Mouse (Mus musculus): ENCODE results near the gene Elavl2. TPM values are rescaled to one million over a fixed set of nuclear protein-coding genes. Genes with fewer than 3 reads are reported as not detected.

Elavl2 gene
- polyA plus RNA-seq, 1 experiment from 2014 or later = 0.33 TPM

DNA sequence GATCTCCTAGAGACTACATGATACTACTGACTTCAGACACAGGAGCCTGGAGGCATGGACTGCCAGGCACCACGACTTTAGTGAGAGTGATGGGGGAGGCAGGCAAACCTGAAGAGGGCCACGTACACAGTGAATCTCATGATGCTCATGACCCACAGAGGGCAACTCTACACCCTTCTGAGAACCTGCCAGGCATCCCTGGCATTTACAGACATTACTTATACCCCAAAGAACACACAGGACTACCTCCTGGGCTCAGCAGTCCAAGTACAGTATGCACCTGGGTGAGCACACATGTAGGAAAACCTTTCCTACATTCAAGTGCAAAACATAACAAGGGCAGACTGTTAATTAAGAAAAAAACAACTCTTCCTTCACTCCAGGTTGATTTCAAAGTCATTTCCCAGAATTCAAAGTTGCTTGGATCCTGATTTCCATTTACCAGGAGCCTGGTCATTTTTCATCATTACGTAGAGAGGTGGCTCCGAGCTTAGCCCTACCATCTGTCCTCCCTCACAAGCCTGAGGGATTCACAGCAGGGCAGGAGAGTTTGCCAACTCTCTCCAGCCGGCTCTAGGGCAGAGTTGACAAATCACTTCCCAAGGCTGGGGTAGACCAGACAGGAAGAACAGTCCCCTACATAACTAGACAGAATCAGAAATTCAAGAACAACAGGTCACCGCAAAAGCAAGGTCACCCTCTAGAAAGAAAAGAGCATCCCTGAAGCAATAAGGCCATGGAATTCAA lies 161.7 kb downstream of the Elavl2 start:
- Histone ChIP-seq H3K36me3 (no peaks in the 10 kb centered on the region), H3K4me1 (no peaks in the 10 kb centered on the region), H3K4me3 (no peak overlapping the region), H3K27me3 (replicated peaks) (no peaks in the 10 kb centered on the region), H3K27ac (no peak overlapping the region), H3K4me2 (no peak overlapping the region), H3K9ac (no peak overlapping the region), H3K9me3 (replicated peaks) (no peaks in the 10 kb centered on the region)
- WGBS (ENCODE audit: insufficient replicate concordance) = 63% methylated on average over 6 of the region's 6 CpGs
- no peak for ATAC-seq

DNA sequence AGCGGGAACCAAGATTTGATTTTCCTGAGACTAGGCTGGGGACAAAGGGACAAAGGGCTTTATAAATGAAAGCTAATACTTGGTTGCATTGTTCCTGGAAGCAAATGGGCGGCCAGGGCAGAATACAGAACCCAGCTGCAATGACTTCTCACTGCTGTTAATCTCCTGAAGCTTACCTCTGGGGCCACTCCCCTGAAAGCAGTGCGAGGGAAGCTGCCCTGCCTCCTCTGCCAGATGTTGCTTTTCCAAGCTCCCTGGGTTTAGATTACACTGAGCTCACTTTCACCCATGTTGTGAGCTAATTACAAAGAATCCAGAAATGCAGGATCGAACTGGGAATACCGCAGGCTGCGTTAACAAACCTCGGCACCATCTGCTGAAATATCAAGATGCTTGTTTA lies 163.6 kb downstream of the Elavl2 start:
- no peak overlapping the region for H3K27ac ChIP-seq
- WGBS (ENCODE audit: insufficient replicate concordance) = 53% methylated on average over 7 of the region's 7 CpGs
- no peaks in the 10 kb centered on the region for H3K9me3 ChIP-seq (replicated peaks)
- H3K27me3 ChIP-seq (replicated peaks) = no peaks in the 10 kb centered on the region
- no peak overlapping the region for H3K4me2 ChIP-seq
- H3K4me1 ChIP-seq = no peaks in the 10 kb centered on the region
- ATAC-seq = no peak
- H3K9ac ChIP-seq = no peak overlapping the region
- no peak overlapping the region for H3K4me3 ChIP-seq
- H3K36me3 ChIP-seq = no peaks in the 10 kb centered on the region

DNA sequence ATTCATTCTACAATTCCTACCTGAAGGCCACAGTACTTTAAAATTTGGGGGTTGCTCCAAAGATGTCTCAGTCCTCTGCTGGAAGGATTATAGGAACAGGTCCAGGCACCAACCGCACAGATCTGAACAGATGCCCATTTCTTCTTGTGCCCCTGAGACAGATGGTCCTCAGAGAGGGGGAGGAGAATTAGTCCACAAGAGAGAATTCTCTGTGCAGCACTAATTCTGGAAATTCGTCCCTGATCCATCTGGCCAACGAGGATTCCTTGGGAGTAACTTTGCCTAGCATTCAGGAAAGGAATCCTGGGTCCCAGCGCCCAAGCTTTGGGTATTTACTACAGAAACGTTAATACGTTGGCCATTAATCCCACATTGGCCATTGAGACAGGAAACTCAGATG lies 165.6 kb downstream of the Elavl2 start:
- no peaks in the 10 kb centered on the region for H3K36me3 ChIP-seq
- H3K4me3 ChIP-seq = no peak overlapping the region
- WGBS (ENCODE audit: insufficient replicate concordance) = 71% methylated on average over 6 of the region's 6 CpGs
- H3K27ac ChIP-seq = no peak overlapping the region
- no peak overlapping the region for H3K9ac ChIP-seq
- H3K9me3 ChIP-seq (replicated peaks) = no peaks in the 10 kb centered on the region
- no peak for ATAC-seq
- H3K4me1 ChIP-seq = no peaks in the 10 kb centered on the region
- no peaks in the 10 kb centered on the region for H3K27me3 ChIP-seq (replicated peaks)
- H3K4me2 ChIP-seq = no peak overlapping the region

DNA sequence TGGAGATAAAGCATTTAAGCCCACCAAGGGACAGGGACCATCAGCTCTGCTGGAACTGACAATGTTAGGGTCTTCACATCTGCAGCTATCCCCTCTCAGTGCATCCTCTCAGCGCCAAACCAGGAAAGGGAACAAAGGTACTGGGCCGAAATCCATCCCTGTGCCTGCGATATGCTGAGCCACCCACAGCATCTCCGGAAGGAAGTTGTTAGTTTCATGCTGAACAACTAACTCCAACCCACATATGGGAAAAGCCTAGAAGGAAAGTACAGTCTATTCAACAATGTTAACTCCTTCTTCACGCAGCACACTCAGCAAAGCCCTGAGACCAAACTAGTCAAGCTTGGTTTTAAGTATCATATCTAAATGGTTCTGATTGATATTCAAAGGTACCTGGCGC lies 167.0 kb downstream of the Elavl2 start:
- Histone ChIP-seq H3K27ac (no peak overlapping the region), H3K9ac (no peak overlapping the region), H3K36me3 (no peaks in the 10 kb centered on the region), H3K4me2 (no peak overlapping the region), H3K4me1 (no peaks in the 10 kb centered on the region), H3K27me3 (replicated peaks) (no peaks in the 10 kb centered on the region), H3K9me3 (replicated peaks) (no peaks in the 10 kb centered on the region), H3K4me3 (no peak overlapping the region)
- no peak for ATAC-seq
- 69% methylated on average over 6 of the region's 6 CpGs for WGBS (ENCODE audit: insufficient replicate concordance)

- H3K27ac ChIP-seq = no peak overlapping the region
- 64% methylated on average over 1 of the region's 1 CpGs for WGBS (ENCODE audit: insufficient replicate concordance)
- no peak for ATAC-seq
- no peaks in the 10 kb centered on the region for H3K4me1 ChIP-seq
- no peak overlapping the region for H3K4me2 ChIP-seq
- no peak overlapping the region for H3K9ac ChIP-seq
- H3K27me3 ChIP-seq (replicated peaks) = no peaks in the 10 kb centered on the region
- H3K36me3 ChIP-seq = no peaks in the 10 kb centered on the region
- no peak overlapping the region for H3K4me3 ChIP-seq
- no peaks in the 10 kb centered on the region for H3K9me3 ChIP-seq (replicated peaks)
These were observed 170.1 kb downstream of the Elavl2 start for GRCm38 (mm10) chr4:91230439-91230863.

DNA sequence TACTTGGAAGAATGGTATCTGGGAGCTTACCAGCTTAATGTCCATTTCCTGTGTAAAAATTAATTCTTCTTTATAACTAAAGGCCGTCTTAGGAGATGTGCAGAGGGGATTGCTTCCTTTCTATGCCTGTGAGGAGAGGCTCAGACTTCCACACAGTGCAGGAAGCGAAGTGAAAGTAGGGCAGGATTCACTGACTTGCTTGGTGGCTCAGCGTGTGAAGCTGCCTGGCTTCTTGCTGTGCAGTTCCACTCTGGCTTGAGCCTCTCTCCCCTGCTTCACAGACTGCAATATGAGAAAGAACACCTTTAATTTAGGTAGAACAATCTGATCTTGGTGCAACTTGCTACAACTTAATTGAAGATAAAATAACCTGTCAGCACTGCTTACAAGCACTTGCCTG lies 172.2 kb downstream of the Elavl2 start:
- WGBS (ENCODE audit: insufficient replicate concordance) = 57% methylated on average over 3 of the region's 3 CpGs
- no peak overlapping the region for H3K4me2 ChIP-seq

GRCm38 (mm10) chr4:91223811-91224210 lies 176.8 kb downstream of the Elavl2 start:
- Histone ChIP-seq H3K27me3 (replicated peaks) (no peaks in the 10 kb centered on the region), H3K4me3 (no peak overlapping the region), H3K36me3 (no peaks in the 10 kb centered on the region), H3K9me3 (replicated peaks) (no peaks in the 10 kb centered on the region), H3K27ac (no peak overlapping the region), H3K4me1 (no peaks in the 10 kb centered on the region), H3K4me2 (no peak overlapping the region), H3K9ac (no peak overlapping the region)
- ATAC-seq = no peak
- 65% methylated on average over 4 of the region's 4 CpGs for WGBS (ENCODE audit: insufficient replicate concordance)

More for the DNA sequence above, 172.2 kb downstream of the Elavl2 start:
- H3K36me3 ChIP-seq = no peaks in the 10 kb centered on the region
- ATAC-seq = no peak
- no peaks in the 10 kb centered on the region for H3K9me3 ChIP-seq (replicated peaks)
- H3K4me1 ChIP-seq = no peaks in the 10 kb centered on the region
- no peaks in the 10 kb centered on the region for H3K27me3 ChIP-seq (replicated peaks)
- H3K9ac ChIP-seq = no peak overlapping the region
- H3K27ac ChIP-seq = no peak overlapping the region
- no peak overlapping the region for H3K4me3 ChIP-seq

DNA sequence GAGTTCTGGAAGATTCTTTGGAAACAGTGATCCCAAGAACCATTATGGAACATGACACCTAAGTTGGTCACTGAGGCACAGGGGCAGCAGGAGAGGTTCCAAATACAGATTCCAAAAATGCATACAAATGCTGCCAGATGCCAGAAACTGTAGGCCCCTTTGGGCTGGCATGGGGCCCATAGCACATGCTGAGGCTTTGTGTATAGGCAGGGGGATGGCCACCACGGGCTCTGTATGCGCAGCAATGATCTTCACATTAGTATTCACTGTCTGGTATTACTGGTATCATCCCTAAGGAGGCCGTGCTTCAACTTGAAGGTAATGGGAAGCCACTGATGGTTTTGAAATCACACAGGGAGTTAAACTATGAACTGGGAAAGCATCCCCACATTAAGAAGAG lies 181.3 kb downstream of the Elavl2 start:
- ATAC-seq = no peak
- no peak overlapping the region for H3K4me3 ChIP-seq
- H3K4me2 ChIP-seq = no peak overlapping the region
- no peaks in the 10 kb centered on the region for H3K9me3 ChIP-seq (replicated peaks)
- H3K27ac ChIP-seq = no peak overlapping the region
- H3K4me1 ChIP-seq = no peaks in the 10 kb centered on the region
- H3K27me3 ChIP-seq (replicated peaks) = no peaks in the 10 kb centered on the region
- no peaks in the 10 kb centered on the region for H3K36me3 ChIP-seq
- no peak overlapping the region for H3K9ac ChIP-seq
- 66% methylated on average over 3 of the region's 3 CpGs for WGBS (ENCODE audit: insufficient replicate concordance)

DNA sequence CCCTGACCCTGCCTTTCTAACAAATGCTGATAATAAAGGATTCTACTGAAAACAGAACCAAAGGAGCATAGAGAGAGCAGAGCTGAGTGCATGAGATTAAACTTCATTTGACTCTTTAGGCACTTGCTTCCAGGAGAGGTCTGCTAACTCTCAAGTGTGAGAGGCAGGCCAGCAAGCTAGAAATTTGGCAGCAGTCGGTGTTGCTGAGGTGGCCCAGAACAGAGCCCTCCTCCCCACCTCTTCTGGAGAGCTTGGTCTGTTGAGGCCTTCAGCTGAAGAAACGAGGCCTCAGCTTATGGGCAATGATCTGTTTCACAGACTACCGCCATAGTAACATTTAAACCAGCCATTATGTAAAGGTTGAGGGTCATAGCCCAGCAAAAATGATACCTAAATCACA lies 186.7 kb downstream of the Elavl2 start:
- Histone ChIP-seq H3K9ac (no peak overlapping the region), H3K9me3 (replicated peaks) (no peaks in the 10 kb centered on the region), H3K4me3 (no peak overlapping the region), H3K27ac (no peak overlapping the region), H3K4me2 (no peak overlapping the region), H3K4me1 (no peaks in the 10 kb centered on the region), H3K36me3 (no peaks in the 10 kb centered on the region), H3K27me3 (replicated peaks) (no peaks in the 10 kb centered on the region)
- 69% methylated on average over 3 of the region's 3 CpGs for WGBS (ENCODE audit: insufficient replicate concordance)
- no peak for ATAC-seq

DNA sequence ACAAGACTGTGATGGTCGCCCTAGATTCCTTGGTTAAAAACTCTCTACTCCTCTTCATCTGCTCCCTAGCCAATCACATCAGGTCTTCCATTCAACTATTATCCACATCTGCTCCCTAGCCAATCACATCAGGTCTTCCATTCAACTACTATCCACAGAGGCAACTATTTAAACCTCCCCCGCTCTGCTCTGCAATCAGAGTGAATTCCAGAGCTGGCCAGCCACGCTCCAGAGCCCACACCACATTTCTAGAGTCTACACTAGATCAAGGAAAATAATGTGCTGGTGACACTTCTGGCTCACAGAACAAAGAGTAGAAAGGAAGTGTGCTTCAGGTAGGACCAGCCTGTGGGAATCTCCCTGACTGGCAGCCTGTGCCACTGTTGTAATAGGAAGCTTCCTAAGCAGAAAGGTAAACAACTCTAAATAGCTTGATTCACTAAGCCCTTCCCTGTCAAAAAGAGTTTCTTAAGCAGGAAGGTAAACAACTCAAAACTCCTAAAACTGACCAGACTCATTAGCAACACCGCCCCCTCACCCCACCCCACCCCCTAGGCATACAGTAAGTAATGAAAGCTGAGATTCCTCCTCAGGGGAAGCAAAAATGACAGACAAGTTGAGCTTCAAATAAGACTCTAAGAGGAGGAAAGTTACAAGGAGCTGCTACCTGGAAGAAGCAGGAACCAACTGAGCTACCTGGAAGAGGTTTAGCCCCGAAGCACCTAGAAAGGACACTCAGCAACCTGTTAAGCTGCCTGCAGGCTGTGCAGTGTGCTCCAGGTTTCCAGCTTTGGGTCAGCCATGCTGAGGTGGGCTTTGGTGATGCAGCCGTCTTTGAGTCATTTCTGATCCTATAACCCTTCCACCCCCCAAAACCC lies 191.9 kb downstream of the Elavl2 start:
- Histone ChIP-seq H3K4me3 (no peak overlapping the region), H3K4me2 (no peak overlapping the region), H3K9ac (no peak overlapping the region), H3K27ac (no peak overlapping the region), H3K27me3 (replicated peaks) (no peaks in the 10 kb centered on the region), H3K36me3 (no peaks in the 10 kb centered on the region), H3K9me3 (replicated peaks) (no peaks in the 10 kb centered on the region), H3K4me1 (no peaks in the 10 kb centered on the region)
- no peak for ATAC-seq
- WGBS (ENCODE audit: insufficient replicate concordance) = 44% methylated on average over 6 of the region's 6 CpGs

Measured in liver, embryonic 12.5 days (tissue).